Mouse (Mus musculus): ENCODE measurements around the gene Npas2. TPM values are rescaled to one million over a fixed set of nuclear protein-coding genes. Genes with fewer than 3 reads are reported as not detected.

The Npas2 gene
- polyA plus RNA-seq, 1 experiment, result 77.6 TPM

- Histone ChIP-seq H3K27me3 (ENCODE audit: control insufficient read depth, insufficient read depth, low read length) (no peaks in the 10 kb centered on the region), H3K36me3 (ENCODE audit: control insufficient read depth, insufficient read depth, low read length) (peaks cover 3% of the 10 kb centered on the region; the same call in 1 of the 2 replicates), H3K27ac (ENCODE audit: insufficient read depth, low read depth, low read length) (no peak overlapping the region), H3K4me1 (ENCODE audit: control insufficient read depth, insufficient read depth, insufficient read length, low read length) (no peaks in the 10 kb centered on the region), H3K4me3 (ENCODE audit: low read depth, low read length) (no peak overlapping the region)
- TF ChIP-seq POLR2A (IDR thresholded peaks at IDR 0.05; ENCODE audit: low read depth, low read length) (no peak), CTCF (IDR thresholded peaks at IDR 0.05; ENCODE audit: extremely low read depth, insufficient read length, insufficient replicate concordance, low read depth, low read length) (no peak)
- 88% methylated on average over 9 of the region's 9 CpGs for WGBS
Measured at GRCm38 (mm10) chr1:39300243-39300642, 106.7 kb downstream of the Npas2 start.

- WGBS, result 94% methylated on average over 6 of the region's 6 CpGs
- Histone ChIP-seq H3K27ac (ENCODE audit: insufficient read depth, low read depth, low read length) (no peak overlapping the region), H3K36me3 (ENCODE audit: control insufficient read depth, insufficient read depth, low read length) (peaks cover 3% of the 10 kb centered on the region; the same call in 1 of the 2 replicates), H3K4me3 (ENCODE audit: low read depth, low read length) (no peak overlapping the region), H3K27me3 (ENCODE audit: control insufficient read depth, insufficient read depth, low read length) (no peaks in the 10 kb centered on the region), H3K4me1 (ENCODE audit: control insufficient read depth, insufficient read depth, insufficient read length, low read length) (no peaks in the 10 kb centered on the region)
- TF ChIP-seq POLR2A (IDR thresholded peaks at IDR 0.05; ENCODE audit: low read depth, low read length) (no peak), CTCF (IDR thresholded peaks at IDR 0.05; ENCODE audit: extremely low read depth, insufficient read length, insufficient replicate concordance, low read depth, low read length) (no peak)
Measured at GRCm38 (mm10) chr1:39300676-39301075, 107.1 kb downstream of the Npas2 start.

GRCm38 (mm10) chr1:39302246-39302645 lies 108.7 kb downstream of the Npas2 start:
- peaks cover 5% of the 10 kb centered on the region for H3K36me3 ChIP-seq (ENCODE audit: control insufficient read depth, insufficient read depth, low read length)
- WGBS, result 89% methylated on average over 7 of the region's 7 CpGs
- H3K4me1 ChIP-seq (ENCODE audit: control insufficient read depth, insufficient read depth, insufficient read length, low read length), result no peaks in the 10 kb centered on the region
- H3K4me3 ChIP-seq (ENCODE audit: low read depth, low read length), result no peak overlapping the region
- H3K27me3 ChIP-seq (ENCODE audit: control insufficient read depth, insufficient read depth, low read length), result no peaks in the 10 kb centered on the region
- TF ChIP-seq POLR2A (IDR thresholded peaks at IDR 0.05; ENCODE audit: low read depth, low read length), result no peak
- TF ChIP-seq CTCF (IDR thresholded peaks at IDR 0.05; ENCODE audit: extremely low read depth, insufficient read length, insufficient replicate concordance, low read depth, low read length), result no peak
- no peak overlapping the region for H3K27ac ChIP-seq (ENCODE audit: insufficient read depth, low read depth, low read length)

- TF ChIP-seq POLR2A (IDR thresholded peaks at IDR 0.05; ENCODE audit: low read depth, low read length) (no peak), CTCF (IDR thresholded peaks at IDR 0.05; ENCODE audit: extremely low read depth, insufficient read length, insufficient replicate concordance, low read depth, low read length) (no peak)
- no peaks in the 10 kb centered on the region for H3K27me3 ChIP-seq (ENCODE audit: control insufficient read depth, insufficient read depth, low read length)
- no peaks in the 10 kb centered on the region for H3K4me1 ChIP-seq (ENCODE audit: control insufficient read depth, insufficient read depth, insufficient read length, low read length)
- 40% methylated on average over 4 of the region's 4 CpGs for WGBS
- H3K4me3 ChIP-seq (ENCODE audit: low read depth, low read length), result no peak overlapping the region
- H3K27ac ChIP-seq (ENCODE audit: insufficient read depth, low read depth, low read length), result no peak overlapping the region
- peaks cover 6% of the 10 kb centered on the region for H3K36me3 ChIP-seq (ENCODE audit: control insufficient read depth, insufficient read depth, low read length)
Measured at GRCm38 (mm10) chr1:39303054-39303649, 109.6 kb downstream of the Npas2 start.

- no peak for TF ChIP-seq CTCF (IDR thresholded peaks at IDR 0.05; ENCODE audit: extremely low read depth, insufficient read length, insufficient replicate concordance, low read depth, low read length)
- no peak for TF ChIP-seq POLR2A (IDR thresholded peaks at IDR 0.05; ENCODE audit: low read depth, low read length)
- H3K36me3 ChIP-seq (ENCODE audit: control insufficient read depth, insufficient read depth, low read length), result peaks cover 7% of the 10 kb centered on the region; the same call in 1 of the 2 replicates
Measured at GRCm38 (mm10) chr1:39307291-39307690, 113.8 kb downstream of the Npas2 start.

GRCm38 (mm10) chr1:39307971-39308370 lies 114.4 kb downstream of the Npas2 start:
- H3K27me3 ChIP-seq (ENCODE audit: control insufficient read depth, insufficient read depth, low read length), result no peaks in the 10 kb centered on the region
- H3K27ac ChIP-seq (ENCODE audit: insufficient read depth, low read depth, low read length), result no peak overlapping the region
- no peaks in the 10 kb centered on the region for H3K4me1 ChIP-seq (ENCODE audit: control insufficient read depth, insufficient read depth, insufficient read length, low read length)
- H3K36me3 ChIP-seq (ENCODE audit: control insufficient read depth, insufficient read depth, low read length), result peaks cover 7% of the 10 kb centered on the region
- TF ChIP-seq CTCF (IDR thresholded peaks at IDR 0.05; ENCODE audit: extremely low read depth, insufficient read length, insufficient replicate concordance, low read depth, low read length) (no peak), POLR2A (IDR thresholded peaks at IDR 0.05; ENCODE audit: low read depth, low read length) (no peak)
- H3K4me3 ChIP-seq (ENCODE audit: low read depth, low read length), result no peak overlapping the region
- 82% methylated on average over 2 of the region's 2 CpGs for WGBS

More at GRCm38 (mm10) chr1:39307291-39307690, 113.8 kb downstream of the Npas2 start:
- Histone ChIP-seq H3K27ac (ENCODE audit: insufficient read depth, low read depth, low read length) (no peak overlapping the region), H3K4me3 (ENCODE audit: low read depth, low read length) (no peak overlapping the region), H3K4me1 (ENCODE audit: control insufficient read depth, insufficient read depth, insufficient read length, low read length) (no peaks in the 10 kb centered on the region), H3K27me3 (ENCODE audit: control insufficient read depth, insufficient read depth, low read length) (no peaks in the 10 kb centered on the region)

GRCm38 (mm10) chr1:39309548-39309947 lies 116.0 kb downstream of the Npas2 start:
- H3K27ac ChIP-seq (ENCODE audit: insufficient read depth, low read depth, low read length), result no peak overlapping the region
- peaks cover 8% of the 10 kb centered on the region for H3K36me3 ChIP-seq (ENCODE audit: control insufficient read depth, insufficient read depth, low read length)
- H3K27me3 ChIP-seq (ENCODE audit: control insufficient read depth, insufficient read depth, low read length), result no peaks in the 10 kb centered on the region
- no peak overlapping the region for H3K4me3 ChIP-seq (ENCODE audit: low read depth, low read length)
- no peaks in the 10 kb centered on the region for H3K4me1 ChIP-seq (ENCODE audit: control insufficient read depth, insufficient read depth, insufficient read length, low read length)
- TF ChIP-seq POLR2A (IDR thresholded peaks at IDR 0.05; ENCODE audit: low read depth, low read length), result no peak
- TF ChIP-seq CTCF (IDR thresholded peaks at IDR 0.05; ENCODE audit: extremely low read depth, insufficient read length, insufficient replicate concordance, low read depth, low read length), result no peak
- 75% methylated on average over 7 of the region's 7 CpGs for WGBS
